Mouse (Mus musculus) midbrain, postnatal 0 days (tissue): ENCODE data around the gene Tamm41. TPM values are rescaled to one million over a fixed set of nuclear protein-coding genes. Genes with fewer than 3 reads are reported as not detected.

ENCODE experiments used
- ATAC-seq: fragments of 200-750 bp; cut with Nextera tagmentation; 2 replicates; pipeline ENCODE4 v1.8.0; 2017; ENCODE audit warnings: moderate number of reproducible peaks, mild to moderate bottlenecking, moderate TSS enrichment, moderate library complexity; ENCODE audit not compliant: low FRiP score
- DNase-seq: peaks from one replicate; pipeline ENCODE4 v3.0.0-alpha.2; 2015; ENCODE audit warnings: low spot score
- H3K27ac ChIP-seq: fragments of 300-500 bp; sonication (generic); 2 replicates; pipeline ENCODE4 v1.5.1; 2014; ENCODE audit warnings: low read depth, mild to moderate bottlenecking, low read length, mixed read lengths
- H3K27me3 ChIP-seq: fragments of 300-500 bp; sonication (generic); 2 replicates; pipeline ENCODE4 v1.6.1; 2014; ENCODE audit warnings: low read length, control low read depth, mixed read lengths; ENCODE audit not compliant: insufficient read depth
- H3K36me3 ChIP-seq: fragments of 300-500 bp; sonication (generic); 2 replicates; pipeline ENCODE4 v1.6.1; 2014; ENCODE audit warnings: low read length, control low read depth, mixed read lengths; ENCODE audit not compliant: insufficient read depth
- H3K4me1 ChIP-seq: fragments of 300-500 bp; sonication (generic); 2 replicates; pipeline ENCODE4 v1.6.1; 2014; ENCODE audit warnings: mild to moderate bottlenecking, control low read depth, antibody characterized with exemption, low read length, mixed read lengths; ENCODE audit not compliant: insufficient read depth
- H3K4me2 ChIP-seq: fragments of 300-500 bp; sonication (generic); 2 replicates; pipeline ENCODE4 v1.6.1; 2014; ENCODE audit warnings: low read depth, mild to moderate bottlenecking, low read length, mixed read lengths; ENCODE audit not compliant: poor library complexity, severe bottlenecking
- H3K4me3 ChIP-seq: fragments of 300-500 bp; sonication (generic); 2 replicates; pipeline ENCODE4 v1.5.1; 2014; ENCODE audit warnings: low read depth, mild to moderate bottlenecking, low read length, moderate library complexity
- H3K9ac ChIP-seq: fragments of 300-500 bp; sonication (generic); replicated peaks from 2 replicates; pipeline ENCODE4 v1.6.1; 2014; ENCODE audit warnings: mild to moderate bottlenecking, low read length, moderate library complexity, mixed read lengths; ENCODE audit not compliant: poor library complexity, severe bottlenecking
- H3K9me3 ChIP-seq: fragments of 300-500 bp; sonication (generic); 2 replicates; pipeline ENCODE4 v1.6.1; 2016; ENCODE audit warnings: low read length, control low read depth
- CTCF ChIP-seq: IDR thresholded peaks from 2 replicates; pipeline ENCODE4 v1.5.1; 2016; ENCODE audit warnings: antibody characterized with exemption, mild to moderate bottlenecking
- WGBS: fragments of 180-500 bp; shearing (Covaris S2); extraction: QIAGEN DNeasy Blood & Tissue Kit; methylation state at CpG from one replicate; pipeline ENCODE4 v1.1.7; 2014; 5-methylcytosine and 5-hydroxymethylcytosine counted together
- polyA plus RNA-seq: library from polyadenylated mRNA; unstranded; fragments of >200 nt; fragmentation: Nextera tagmentation; extraction: Ambion mirVana; gene quantifications from 2 replicates; pipeline ENCODE4 v1.2.1, GENCODE M21; 2015
- total RNA-seq: library from RNA; depleted of rRNA; stranded (reverse); fragments of >200 nt; gene quantifications from 2 replicates; pipeline ENCODE4 v1.2.3, GENCODE M21; 2014

Tamm41 gene
- total and polyA plus RNA-seq, 2 experiments from 2014 or later = 39.4 to 45.9 TPM

DNA sequence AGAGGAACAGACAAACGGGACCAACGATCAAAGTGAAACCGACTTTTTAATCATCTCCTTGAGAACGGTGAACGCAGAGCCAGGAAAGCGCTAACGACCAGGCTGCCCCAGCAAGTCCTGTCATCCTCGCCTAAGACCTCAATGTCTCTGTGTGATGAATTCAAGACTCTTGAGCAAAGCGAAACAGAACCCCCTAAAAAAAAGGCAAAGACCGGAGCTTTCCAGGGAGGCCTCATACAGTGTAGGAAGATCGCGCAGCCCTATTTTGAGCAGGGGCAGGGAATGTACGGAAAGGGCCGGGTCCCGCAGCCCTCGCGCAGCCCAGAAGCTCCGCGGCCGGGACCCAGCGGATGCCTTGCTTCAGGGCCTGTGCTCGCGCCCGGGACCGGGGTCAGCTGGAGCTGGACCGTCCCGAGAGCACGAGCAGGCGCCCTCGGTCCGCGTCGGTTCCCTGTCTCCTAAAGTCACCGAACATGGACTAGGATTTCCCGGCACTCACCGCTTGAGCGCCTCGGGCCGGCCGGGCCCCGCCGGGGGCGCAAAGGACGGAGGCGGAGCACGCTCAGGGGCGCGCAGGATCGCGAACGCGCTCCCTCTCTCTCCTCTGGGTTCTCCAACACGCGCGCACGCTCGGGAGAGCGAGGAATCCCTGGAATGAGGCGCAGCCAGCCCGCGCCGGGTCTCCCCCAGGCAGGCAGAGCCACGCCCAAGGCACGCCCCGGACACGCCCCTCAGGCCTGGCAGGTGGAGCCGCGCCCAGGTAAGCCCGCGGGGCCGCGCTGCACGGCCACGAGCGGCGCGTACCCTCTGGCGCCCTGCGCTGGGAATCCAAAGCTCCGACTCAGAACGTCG, 69.1 kb downstream of the Tamm41 start:
- ATAC-seq (peak; percentile 78), DNase-seq (peak; percentile 73)
- Histone ChIP-seq H3K27ac (peak overlapping the region; percentile 72), H3K4me1 (no peaks in the 10 kb centered on the region; the same call in 1 of the 2 replicates), H3K4me2 (peak overlapping the region; percentile 94), H3K4me3 (peak overlapping the region; percentile 78), H3K27me3 (no peaks in the 10 kb centered on the region; the same call in 1 of the 2 replicates), H3K9me3 (no peaks in the 10 kb centered on the region), H3K36me3 (no peaks in the 10 kb centered on the region), H3K9ac (peak overlapping the region; percentile 87)
- no peak for TF ChIP-seq CTCF
- under 1% methylated on average over 63 of the region's 82 CpGs for WGBS

DNA sequence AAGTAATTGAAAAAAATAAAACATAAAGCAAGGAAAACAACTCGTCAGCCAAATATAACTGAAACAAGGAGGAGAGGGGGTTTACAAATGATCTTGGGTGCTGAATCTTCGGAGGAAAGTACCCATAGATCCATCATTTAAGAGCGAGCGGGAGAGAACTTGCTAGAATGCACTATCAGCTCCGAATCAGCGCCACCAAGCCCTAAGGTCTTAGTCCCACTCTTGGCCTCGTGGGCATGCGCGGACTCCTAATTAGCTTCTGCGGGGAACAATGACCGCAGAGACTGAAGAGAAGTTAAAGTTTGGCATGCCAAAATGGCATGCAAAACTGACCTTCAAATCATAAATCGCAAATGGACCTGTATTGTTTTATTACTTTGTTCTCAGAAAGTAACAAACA, 70.1 kb downstream of the Tamm41 start:
- Histone ChIP-seq H3K36me3 (no peaks in the 10 kb centered on the region), H3K9ac (no peak overlapping the region), H3K27ac (no peak overlapping the region), H3K4me2 (peak overlapping the region; percentile 94), H3K9me3 (no peaks in the 10 kb centered on the region), H3K27me3 (no peaks in the 10 kb centered on the region; the same call in 1 of the 2 replicates), H3K4me1 (no peaks in the 10 kb centered on the region; the same call in 1 of the 2 replicates), H3K4me3 (peak overlapping the region; percentile 78; the same call in 1 of the 2 replicates)
- ATAC-seq (no peak), DNase-seq (no peak)
- TF ChIP-seq CTCF = no peak
- WGBS = 49% methylated on average over 12 of the region's 12 CpGs

DNA sequence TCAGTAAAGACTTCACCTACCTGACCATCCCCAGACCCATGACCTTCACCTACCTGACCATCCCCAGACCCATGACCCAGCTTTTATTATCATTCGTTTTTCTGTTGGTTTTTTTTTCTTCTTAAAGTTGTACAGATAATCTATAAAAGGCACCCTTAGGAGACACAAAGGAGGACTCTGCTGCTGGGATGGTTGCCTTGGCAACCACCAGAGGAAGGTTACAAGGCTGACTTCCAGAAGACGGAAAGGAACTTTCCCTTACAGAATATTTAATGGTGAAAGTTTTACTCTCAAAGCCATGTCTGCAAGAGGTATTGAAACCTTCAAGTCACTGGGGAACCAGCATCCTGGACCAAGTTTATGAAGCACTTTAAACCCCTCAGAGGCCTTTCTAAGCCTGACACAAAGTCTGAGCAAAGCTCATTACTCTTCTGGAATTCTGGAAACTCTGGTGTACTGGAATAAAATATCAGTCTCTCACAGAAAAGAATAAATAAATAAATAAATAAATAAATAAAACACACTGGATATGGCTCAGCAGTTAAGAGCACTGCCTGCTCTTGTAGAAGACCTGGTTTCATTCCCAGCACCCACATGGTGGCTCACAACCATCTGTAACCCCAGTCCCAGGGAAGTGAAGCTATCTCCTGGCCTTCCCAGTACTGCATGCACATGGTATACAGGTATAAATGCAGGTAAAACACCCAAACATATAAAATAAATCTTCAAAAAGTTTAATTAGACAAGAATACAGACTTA, 71.1 kb downstream of the Tamm41 start:
- H3K4me3 ChIP-seq = no peak overlapping the region
- H3K4me1 ChIP-seq = no peaks in the 10 kb centered on the region; the same call in 1 of the 2 replicates
- no peak overlapping the region for H3K27ac ChIP-seq
- no peak overlapping the region for H3K4me2 ChIP-seq
- ATAC-seq (no peak), DNase-seq (no peak)
- 3% methylated on average over 2 of the region's 2 CpGs for WGBS
- no peak for TF ChIP-seq CTCF
- H3K27me3 ChIP-seq = no peaks in the 10 kb centered on the region; the same call in 1 of the 2 replicates
- H3K9me3 ChIP-seq = no peaks in the 10 kb centered on the region
- no peaks in the 10 kb centered on the region for H3K36me3 ChIP-seq
- H3K9ac ChIP-seq = no peak overlapping the region

DNA sequence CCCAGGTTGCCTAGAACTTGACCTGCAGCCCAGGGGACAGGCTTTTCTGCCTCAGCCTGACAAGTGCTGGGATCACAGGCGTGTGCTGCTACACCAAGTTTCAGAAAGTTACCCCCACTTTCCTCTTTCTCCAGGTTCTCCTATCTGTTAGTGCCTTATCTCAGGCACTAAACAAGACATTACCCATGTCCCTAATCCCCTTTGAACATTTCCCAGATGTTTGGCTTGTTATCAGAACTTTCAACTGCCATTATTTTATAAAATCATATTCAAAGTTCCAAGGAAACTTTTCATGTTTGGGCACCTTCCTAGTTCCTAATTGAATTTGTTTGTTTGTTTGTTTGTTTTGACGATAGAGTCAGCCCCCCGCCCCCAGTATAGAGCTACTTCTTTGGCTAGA, 71.9 kb downstream of the Tamm41 start:
- Histone ChIP-seq H3K4me1 (no peaks in the 10 kb centered on the region; the same call in 1 of the 2 replicates), H3K4me2 (no peak overlapping the region), H3K36me3 (no peaks in the 10 kb centered on the region), H3K4me3 (no peak overlapping the region), H3K27me3 (no peaks in the 10 kb centered on the region; the same call in 1 of the 2 replicates), H3K27ac (no peak overlapping the region), H3K9me3 (no peaks in the 10 kb centered on the region), H3K9ac (no peak overlapping the region)
- WGBS = 84% methylated on average over 3 of the region's 3 CpGs
- DNase-seq = no peak
- ATAC-seq = no peak
- no peak for TF ChIP-seq CTCF

DNA sequence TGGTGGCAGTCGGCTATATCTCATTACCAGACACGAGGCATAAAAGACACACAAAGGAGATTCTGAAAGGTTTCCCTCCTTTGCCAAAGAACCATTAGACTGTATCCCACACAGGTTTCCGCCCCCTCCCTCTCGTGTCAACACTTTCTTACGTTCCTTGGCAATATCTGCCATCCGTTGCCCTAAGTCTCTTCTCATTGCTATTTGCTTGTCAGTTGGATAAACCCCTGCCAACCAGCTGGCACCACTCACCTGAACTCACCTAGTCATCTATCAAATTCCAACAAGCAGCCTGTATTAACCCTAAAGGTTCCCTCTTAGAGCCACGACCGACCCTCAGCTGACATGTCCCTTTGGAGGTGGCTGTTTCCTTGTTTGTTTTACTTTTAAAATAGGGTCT, 72.3 kb downstream of the Tamm41 start:
- Histone ChIP-seq H3K4me3 (no peak overlapping the region), H3K9ac (no peak overlapping the region), H3K36me3 (no peaks in the 10 kb centered on the region), H3K4me2 (no peak overlapping the region), H3K27ac (no peak overlapping the region), H3K27me3 (no peaks in the 10 kb centered on the region; the same call in 1 of the 2 replicates), H3K4me1 (no peaks in the 10 kb centered on the region; the same call in 1 of the 2 replicates), H3K9me3 (no peaks in the 10 kb centered on the region)
- 83% methylated on average over 8 of the region's 8 CpGs for WGBS
- ATAC-seq (no peak), DNase-seq (no peak)
- no peak for TF ChIP-seq CTCF
